Mouse (Mus musculus) C2C12 (cell line): Measurements from ENCODE around the gene Cttnbp2nl.

Experiments
- CEBPB ChIP-seq: IDR thresholded peaks from one replicate; pipeline ENCODE4 v1.6.1; 2011; ENCODE audit warnings: low read depth, mild to moderate bottlenecking, control low read depth, moderate library complexity
- CTCF ChIP-seq: IDR thresholded peaks from one replicate; pipeline ENCODE4 v1.5.1; 2011; ENCODE audit not compliant: control insufficient read depth, insufficient read depth, insufficient read length
- FOSL1 ChIP-seq: IDR thresholded peaks from one replicate; pipeline ENCODE4 v1.8.0; 2011; ENCODE audit warnings: mild to moderate bottlenecking, low read length; ENCODE audit not compliant: poor library complexity, insufficient read depth, severe bottlenecking
- MAX ChIP-seq: IDR thresholded peaks from one replicate; pipeline ENCODE4 v1.6.1; 2011; ENCODE audit warnings: mild to moderate bottlenecking, control low read depth
- USF1 ChIP-seq: IDR thresholded peaks from one replicate; pipeline ENCODE4 v1.6.1; 2011; ENCODE audit warnings: low read depth, mild to moderate bottlenecking, control low read depth, moderate library complexity

DNA sequence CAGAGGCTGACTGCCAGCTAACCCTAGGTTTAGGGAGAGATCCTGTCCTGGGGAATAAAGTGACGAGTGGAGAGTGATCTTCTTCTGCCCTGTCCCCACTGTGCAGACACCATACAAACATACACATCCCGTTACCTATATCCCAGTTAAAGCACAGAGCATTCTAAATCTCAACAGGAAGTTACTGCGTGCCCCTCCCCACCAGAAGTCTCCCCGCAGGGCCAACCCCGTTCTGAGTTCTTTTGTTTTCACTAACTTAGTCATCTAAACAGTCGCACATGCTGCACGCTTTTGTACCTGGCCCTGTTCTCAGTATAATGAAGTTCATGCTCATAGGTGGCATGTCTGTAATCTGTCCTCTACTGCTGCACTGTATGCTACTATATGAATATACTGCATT is 36.7 kb downstream of the Cttnbp2nl start:
- TF ChIP-seq CTCF = no peak
- no peak for TF ChIP-seq MAX
- TF ChIP-seq USF1 = no peak
- TF ChIP-seq FOSL1 = no peak
- no peak for TF ChIP-seq CEBPB
